Mouse (Mus musculus) Patski (cell line): Measurements from ENCODE around the gene Exoc3l. TPM values are rescaled to one million over a fixed set of nuclear protein-coding genes. Genes with fewer than 3 reads are reported as not detected.

Source experiments
- ATAC-seq: fragments of 100-300 bp; one replicate; pipeline ENCODE4 v1.8.0; 2021
- CTCF ChIA-PET: fragments of 350-600 bp; sonication (Branson Sonifier 250); formaldehyde crosslinking; loops from one replicate; lab custom pipeline; 2022; ENCODE audit warnings: inconsistent platforms; lab: Charles Lee
- POLR2A ChIA-PET: fragments of 350-600 bp; sonication (Branson Sonifier 250); formaldehyde crosslinking; loops from one replicate; lab custom pipeline; 2022; ENCODE audit warnings: antibody characterized with exemption, inconsistent platforms; lab: Charles Lee
- DNase-seq: peaks from one replicate; pipeline ENCODE4 v3.0.0-alpha.2; 2011; ENCODE audit warnings: low read depth, low spot score
- H3K27me3 ChIP-seq: fragments of 371-371 bp; one replicate; pipeline ENCODE4 v1.5.1; 2021
- CTCF ChIP-seq: fragments of 100-300 bp; IDR thresholded peaks from one replicate; pipeline ENCODE4 v1.5.1; 2021
- in situ Hi-C: fragments of 300-500 bp; cut with MboI; formaldehyde crosslinking; loops from 3 replicates; pipeline ENCODE4 v1.11.1; 2018; ENCODE audit warnings: low pct_unique_long_range_greater_than_20kb, mixed read lengths
- polyA plus RNA-seq: library from polyadenylated mRNA; unstranded; gene quantifications from one replicate; pipeline ENCODE4 v1.2.3, GENCODE M21; 2021

Exoc3l gene
- polyA plus RNA-seq, 1 experiment from 2014 or later = 2.4 TPM

DNA sequence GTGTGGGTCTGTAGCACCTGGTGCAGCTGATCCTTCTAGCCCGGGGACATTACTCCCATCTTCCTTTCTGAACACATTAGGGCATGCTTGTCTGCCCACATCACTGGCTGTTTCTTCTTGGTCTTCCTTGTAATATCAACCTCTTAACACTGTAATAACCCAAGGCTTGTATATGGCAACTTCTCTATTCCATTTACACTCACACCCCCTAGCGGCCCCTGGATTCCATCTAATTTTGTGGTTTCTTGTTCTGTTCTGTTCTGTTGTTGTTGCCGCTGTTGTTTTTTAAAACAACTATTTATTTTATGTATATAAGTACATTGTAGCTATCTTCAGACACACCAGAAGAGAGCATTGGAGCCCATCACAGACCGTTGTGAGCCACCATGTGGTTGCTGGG, 9.0 kb downstream of the Exoc3l start:
- DNase-seq (no peak), ATAC-seq (no peak)
- CTCF ChIA-PET = no interaction called here
- in situ Hi-C loops = no loop called here
- no peaks in the 10 kb centered on the region for H3K27me3 ChIP-seq
- POLR2A ChIA-PET = no interaction called here
- TF ChIP-seq CTCF = no peak

DNA sequence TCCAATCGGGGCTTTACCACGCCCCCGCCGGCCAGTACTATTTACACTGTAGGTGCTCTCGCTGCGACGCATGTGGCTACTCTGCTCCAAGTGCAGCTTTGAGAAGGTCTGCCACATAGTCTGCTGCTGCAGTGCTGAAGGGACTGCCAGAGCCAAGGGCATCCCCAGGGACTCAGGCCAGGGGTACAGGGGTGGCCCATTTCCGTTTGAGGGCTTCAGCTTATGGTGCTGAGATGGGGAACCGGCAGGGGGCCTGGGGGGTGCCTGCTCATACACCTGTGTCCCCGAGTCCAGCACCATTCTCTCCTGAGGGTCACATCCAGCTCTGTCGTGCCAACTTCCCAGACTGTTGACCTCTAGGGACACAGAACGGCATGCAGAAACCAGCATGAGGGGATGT, 10.4 kb downstream of the Exoc3l start:
- POLR2A ChIA-PET = no interaction called here
- in situ Hi-C loops = no loop called here
- no peak for ATAC-seq
- no peak for TF ChIP-seq CTCF
- no peak for DNase-seq
- CTCF ChIA-PET = interaction anchor here (1.0 kb wide), 1 partner anchor 11 kb away, joined by 8 read pairs; no protein-coding TSS in a partner anchor
- H3K27me3 ChIP-seq = no peaks in the 10 kb centered on the region

DNA sequence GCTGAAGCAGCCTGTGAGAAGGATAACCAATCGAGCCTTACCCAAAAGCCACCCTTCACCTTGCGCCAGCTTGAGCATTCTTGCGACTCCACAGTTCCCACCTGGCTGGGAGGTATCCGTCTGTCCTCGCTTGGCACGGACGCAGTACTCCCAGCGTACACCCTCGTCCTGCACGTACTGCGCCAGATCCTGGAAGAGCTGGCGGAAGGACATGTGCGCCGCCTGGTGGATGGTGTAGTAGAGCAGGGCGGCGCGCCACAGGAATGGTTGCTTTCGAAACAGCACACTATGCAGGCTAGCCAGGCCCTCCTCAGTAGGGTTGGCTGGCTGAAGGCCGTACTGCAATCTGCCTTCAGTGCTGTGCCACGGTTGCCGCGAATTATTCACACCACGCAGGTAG, 12.8 kb downstream of the Exoc3l start:
- no peak for TF ChIP-seq CTCF
- ChIA-PET POLR2A (no interaction called here), CTCF (no interaction called here)
- no peaks in the 10 kb centered on the region for H3K27me3 ChIP-seq
- in situ Hi-C loops = no loop called here
- ATAC-seq (no peak), DNase-seq (no peak)

- CTCF ChIA-PET = no interaction called here
- H3K27me3 ChIP-seq = no peaks in the 10 kb centered on the region
- DNase-seq = no peak
- in situ Hi-C loops = no loop called here
- ATAC-seq = no peak
- TF ChIP-seq CTCF = no peak
- POLR2A ChIA-PET = no interaction called here
Observed at GRCm38 (mm10) chr8:105282239-105282638, 13.7 kb downstream of the Exoc3l start.

DNA sequence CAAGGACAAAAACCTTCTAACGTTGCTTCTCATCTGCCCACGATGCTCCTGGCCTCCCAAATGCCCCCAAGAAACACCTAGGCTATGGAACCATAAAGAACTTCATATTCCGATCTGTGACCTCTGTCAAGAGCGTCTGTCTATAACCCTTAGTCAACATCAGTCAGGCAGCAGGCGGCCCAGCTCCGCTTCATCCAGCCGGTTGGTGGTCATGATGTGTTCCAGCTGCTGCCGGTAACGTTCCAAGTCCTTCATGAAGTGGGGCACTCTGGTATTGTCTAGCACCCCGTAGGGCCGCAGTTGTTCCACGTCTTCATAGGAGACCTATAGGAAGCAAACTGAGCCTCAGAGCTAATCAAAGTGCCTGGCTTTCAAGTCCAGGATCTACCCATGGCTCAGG, 14.1 kb downstream of the Exoc3l start:
- no peak for DNase-seq
- CTCF ChIA-PET = no interaction called here
- POLR2A ChIA-PET = no interaction called here
- ATAC-seq = no peak
- no peaks in the 10 kb centered on the region for H3K27me3 ChIP-seq
- no peak for TF ChIP-seq CTCF
- in situ Hi-C loops = no loop called here

DNA sequence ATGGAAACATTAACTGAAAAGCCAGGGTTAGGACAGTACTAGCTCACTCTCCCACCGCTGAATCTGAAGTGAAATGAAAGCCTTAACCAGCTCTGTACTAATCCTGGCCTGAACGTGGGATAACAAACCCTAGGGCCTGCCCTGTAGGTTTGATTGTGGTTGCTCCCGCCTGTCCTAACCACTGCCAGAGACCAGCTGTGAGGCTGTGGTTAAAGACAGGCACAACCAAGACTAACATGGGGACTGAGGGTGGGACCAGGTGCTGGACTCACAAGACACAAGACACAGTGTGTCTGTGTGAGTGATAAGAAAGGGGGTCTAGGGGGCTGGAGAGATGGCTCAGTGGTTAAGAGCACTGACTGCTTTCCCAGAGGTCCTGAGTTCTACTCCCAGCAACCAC, 15.3 kb downstream of the Exoc3l start:
- ChIA-PET POLR2A (no interaction called here), CTCF (interaction anchor here (1.3 to 1.5 kb wide), 2 partner anchors 15 to 39 kb away, joined by 3 to 4 read pairs; partner anchors contain the start of gene Exoc3l)
- DNase-seq (no peak), ATAC-seq (no peak)
- H3K27me3 ChIP-seq = no peaks in the 10 kb centered on the region
- TF ChIP-seq CTCF = no peak
- in situ Hi-C loops = no loop called here

- no peak for ATAC-seq
- in situ Hi-C loops = no loop called here
- no peak for DNase-seq
- TF ChIP-seq CTCF = no peak
- CTCF ChIA-PET = no interaction called here
- no peaks in the 10 kb centered on the region for H3K27me3 ChIP-seq
- POLR2A ChIA-PET = no interaction called here
Observed at GRCm38 (mm10) chr8:105278911-105279334, 17.0 kb downstream of the Exoc3l start.

DNA sequence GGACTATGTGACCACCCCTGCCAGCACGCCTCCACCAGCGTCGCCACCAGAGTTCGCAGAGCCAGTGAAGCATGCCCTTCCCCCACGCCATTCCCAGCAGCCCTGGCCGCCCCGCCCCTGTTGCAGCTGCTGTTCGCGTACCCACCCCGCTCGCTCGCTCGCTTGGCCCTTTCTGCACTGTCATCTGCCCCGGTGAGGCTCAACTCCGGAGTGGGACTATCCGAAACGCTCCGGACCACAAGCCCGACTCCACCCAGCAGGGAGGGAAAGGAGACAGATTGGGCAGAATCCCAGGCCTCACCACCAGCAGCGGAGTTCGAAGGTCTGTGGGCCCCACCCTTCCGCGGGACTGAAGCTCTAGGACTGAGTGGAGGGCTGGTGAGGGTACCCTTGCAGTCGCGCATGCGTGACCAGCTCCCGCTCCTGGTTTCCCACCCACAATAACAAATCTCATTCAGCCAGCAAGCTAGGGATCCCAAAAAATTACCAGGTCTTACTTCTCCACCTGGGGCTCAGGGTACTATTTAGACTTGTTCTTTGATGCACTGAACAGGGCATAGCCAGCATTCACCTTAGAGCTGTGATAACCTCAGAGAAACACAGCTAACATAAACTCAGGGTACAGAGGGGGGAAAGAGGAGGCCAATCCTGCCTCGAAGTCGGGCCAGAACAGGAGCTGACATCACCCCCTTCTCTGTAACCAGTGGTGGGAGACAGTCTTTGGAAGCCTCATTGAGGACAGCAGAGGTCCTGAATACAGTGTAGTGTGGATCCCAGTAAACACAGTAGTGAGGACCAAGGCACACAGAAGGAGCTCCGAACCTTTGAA, 19.4 kb downstream of the Exoc3l start:
- no peak for TF ChIP-seq CTCF
- no peak for DNase-seq
- ChIA-PET CTCF (interaction anchor here (1.0 to 1.9 kb wide), 2 partner anchors 12 to 14 kb away, joined by 5 to 6 read pairs; partner anchors contain the start of genes Fbxl8 and Tradd), POLR2A (no interaction called here)
- in situ Hi-C loops = no loop called here
- H3K27me3 ChIP-seq = no peaks in the 10 kb centered on the region
- no peak for ATAC-seq

GRCm38 (mm10) chr8:105275840-105276239, 20.1 kb downstream of the Exoc3l start, which contains the start of gene Nol3:
Gene Nol3, plus strand, starts transcription at chr8:105276140.
- ChIA-PET POLR2A (no interaction called here), CTCF (interaction anchor here (1.9 kb wide), 1 partner anchor 14 kb away, joined by 6 read pairs; no protein-coding TSS in a partner anchor)
- no peak for DNase-seq
- no peak for TF ChIP-seq CTCF
- no peak for ATAC-seq
- in situ Hi-C loops = no loop called here
- no peaks in the 10 kb centered on the region for H3K27me3 ChIP-seq

- ChIA-PET POLR2A (no interaction called here), CTCF (interaction anchor here (1.9 to 2.3 kb wide), 2 partner anchors 11 to 15 kb away, joined by 6 to 8 read pairs; no protein-coding TSS in a partner anchor)
- ATAC-seq (no peak), DNase-seq (no peak)
- TF ChIP-seq CTCF = no peak
- in situ Hi-C loops = no loop called here
- no peaks in the 10 kb centered on the region for H3K27me3 ChIP-seq
Observed at GRCm38 (mm10) chr8:105275387-105275786, 20.5 kb downstream of the Exoc3l start.

- ATAC-seq (no peak), DNase-seq (no peak)
- no peak for TF ChIP-seq CTCF
- in situ Hi-C loops = no loop called here
- no peaks in the 10 kb centered on the region for H3K27me3 ChIP-seq
- CTCF ChIA-PET = no interaction called here
- POLR2A ChIA-PET = no interaction called here
Observed at GRCm38 (mm10) chr8:105270916-105271186, 25.1 kb downstream of the Exoc3l start.
